Mouse (Mus musculus): ENCODE results near the gene Npw.

DNA sequence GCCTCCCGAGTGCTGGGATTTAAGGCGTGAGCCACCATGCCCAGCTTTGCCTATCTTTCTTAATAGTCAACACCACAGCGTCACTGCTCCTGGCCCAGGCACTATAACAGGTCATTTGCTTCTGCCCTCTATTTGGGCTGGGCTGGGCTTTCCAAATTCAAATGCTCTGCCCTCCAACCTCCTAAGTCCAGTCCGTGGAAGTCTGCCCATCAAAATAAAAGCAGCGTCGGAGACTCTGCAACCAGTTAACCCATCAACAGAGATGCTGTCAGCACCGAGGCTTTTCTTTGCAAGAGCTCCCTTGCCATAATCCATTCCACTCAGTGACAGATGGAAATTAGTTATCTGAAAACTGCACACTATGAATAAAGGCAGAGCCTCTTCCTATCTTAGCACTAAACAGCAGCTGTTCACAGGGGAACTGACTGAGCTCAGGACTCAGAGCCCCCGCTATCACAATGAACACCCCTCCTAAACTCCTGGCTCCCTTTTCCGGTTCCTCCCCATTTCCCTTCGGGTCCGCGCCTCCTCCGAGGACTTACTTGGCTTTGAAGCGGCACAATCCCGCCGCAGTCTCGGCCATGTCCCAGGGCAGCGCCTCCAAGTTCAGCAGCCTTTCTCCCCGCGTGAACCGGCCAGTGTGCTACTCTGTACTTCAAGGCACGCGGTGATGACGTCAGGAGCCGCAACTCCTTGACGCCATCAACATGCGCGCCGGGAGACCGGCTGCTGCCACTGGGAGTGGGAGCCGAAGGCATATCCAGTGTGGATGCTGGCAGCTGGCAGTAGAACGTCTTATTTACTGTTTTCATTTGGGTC is 48.9 kb upstream of the Npw start, which contains the start of gene Tbl3:
- no peak for TF ChIP-seq CTCF (IDR thresholded peaks at IDR 0.05; ENCODE audit: extremely low read depth, insufficient read depth, low read length)
- peak; percentile 95 for TF ChIP-seq POLR2A (IDR thresholded peaks at IDR 0.05; ENCODE audit: extremely low read depth, insufficient read depth, low read length)

Data from cortical plate, adult 2 months (tissue).